Mouse (Mus musculus) G1E (cell line): ENCODE measurements at regions not wholly inside any gene's neighbourhood (a gene's known extent, or its start where the extent isn't known, plus 50 kb on each side); places are given as distances from the start of the nearest gene placed in this dataset.

ENCODE experiments used
- ATAC-seq: 2 replicates; pipeline ENCODE4 v1.8.0; 2016; ENCODE audit warnings: mild to moderate bottlenecking; ENCODE audit not compliant: insufficient number of reproducible peaks, poor library complexity, low FRiP score, severe bottlenecking; ENCODE audit errors: extremely low read depth
- DNase-seq: peaks from one replicate; pipeline ENCODE4 v3.0.0; 2012; ENCODE audit warnings: low spot score
- H3K27me3 ChIP-seq: 2 replicates; pipeline ENCODE4 v1.6.1; 2012; ENCODE audit warnings: mild to moderate bottlenecking, low read length, inconsistent platforms; ENCODE audit not compliant: insufficient read depth
- H3K36me3 ChIP-seq: replicated peaks from 2 replicates; pipeline ENCODE3; 2012; ENCODE audit warnings: mild to moderate bottlenecking, inconsistent platforms
- H3K4me1 ChIP-seq: 2 replicates; pipeline ENCODE4 v1.6.1; 2012; ENCODE audit warnings: low read depth, low read length, inconsistent platforms, mixed read lengths; ENCODE audit not compliant: insufficient read depth
- H3K4me3 ChIP-seq: 2 replicates; pipeline ENCODE4 v1.5.1; 2012; ENCODE audit warnings: low read depth, mild to moderate bottlenecking, inconsistent platforms, low read length, moderate library complexity, mixed read lengths
- H3K9me3 ChIP-seq: replicated peaks from 2 replicates; pipeline ENCODE4 v1.6.1; 2012; ENCODE audit warnings: inconsistent platforms
- TAL1 ChIP-seq: conservative IDR thresholded peaks from 2 replicates; pipeline ENCODE4 v1.6.1; 2012; ENCODE audit warnings: low read depth, low read length, inconsistent platforms, mixed read lengths

GRCm38 (mm10) chr2:10318166-10318768 is 52.0 kb upstream of the Sfmbt2 start:
- no peak for ATAC-seq
- no peaks in the 10 kb centered on the region for H3K4me1 ChIP-seq
- H3K9me3 ChIP-seq: no peaks in the 10 kb centered on the region
- no peak overlapping the region for H3K4me3 ChIP-seq
- no peaks in the 10 kb centered on the region for H3K36me3 ChIP-seq
- H3K27me3 ChIP-seq: peaks cover 18% of the 10 kb centered on the region
- no peak for TF ChIP-seq TAL1
- DNase-seq: no peak
